Mouse (Mus musculus): ENCODE results near the gene Mybpc1. TPM values are rescaled to one million over a fixed set of nuclear protein-coding genes. Genes with fewer than 3 reads are reported as not detected.
"Not testable (repeated sequence)": the region's sequence is repeated elsewhere in the genome, so short reads cannot be mapped to it uniquely, and the experiment has no call there.

Gene Mybpc1
- total RNA-seq, 2 experiments from 2014 or later, result 0.19 to 0.20 TPM

- intact Hi-C loops (cut with DNase I), result loop anchor here (5.0 kb wide), 1 partner anchor 124 kb away; the partner anchor contains the start of genes Dram1 and Gnptab
- no peak for DNase-seq
These were observed 103.6 kb downstream of the Mybpc1 start for GRCm38 (mm10) chr10:88501370-88501769.

- no peak for DNase-seq
- intact Hi-C loops (cut with DNase I), result loop anchor here (5.0 kb wide), 1 partner anchor 123 kb away; the partner anchor contains the start of genes Dram1 and Gnptab
These were observed 105.0 kb downstream of the Mybpc1 start for GRCm38 (mm10) chr10:88499993-88500392.

- no peak for DNase-seq
- intact Hi-C loops (cut with DNase I), result no loop called here
These were observed 107.9 kb downstream of the Mybpc1 start for GRCm38 (mm10) chr10:88496864-88497564.

- DNase-seq, result no peak
- intact Hi-C loops (cut with DNase I), result no loop called here
These were observed 109.9 kb downstream of the Mybpc1 start for GRCm38 (mm10) chr10:88494959-88495587.

- intact Hi-C loops (cut with DNase I), result no loop called here
- DNase-seq, result no peak
These were observed 112.3 kb downstream of the Mybpc1 start for GRCm38 (mm10) chr10:88492658-88493057.

GRCm38 (mm10) chr10:88491632-88492031 is 113.3 kb downstream of the Mybpc1 start:
- no peak for DNase-seq
- intact Hi-C loops (cut with DNase I), result no loop called here

GRCm38 (mm10) chr10:88488629-88489028 is 116.3 kb downstream of the Mybpc1 start:
- intact Hi-C loops (cut with DNase I), result no loop called here
- no peak for DNase-seq

GRCm38 (mm10) chr10:88482866-88483265 is 122.1 kb downstream of the Mybpc1 start:
- intact Hi-C loops (cut with DNase I); DNase-seq: not testable (repeated sequence)

Other genes with a start within 250 kb of the Mybpc1 start
- 1 to 10 TPM; 3.8 to 3.9 TPM for gene Dram1, start 226.1 kb downstream of the Mybpc1 start, total RNA-seq (2021)
- 10 to 100 TPM; 30.5 to 32.2 TPM for gene Gnptab, start 226.0 kb downstream of the Mybpc1 start, total RNA-seq (2021)
- not detected for gene Sycp3, start 145.6 kb downstream of the Mybpc1 start, total RNA-seq (2021)
- gene Chpt1, start 101.1 kb downstream of the Mybpc1 start, total RNA-seq (2021), result 100 to 1,000 TPM; 252 to 257 TPM
- under 1 TPM in 1 of 2 experiments, not detected in 1; 0.27 TPM for gene Spic, start 79.9 kb upstream of the Mybpc1 start, total RNA-seq (2021)
- gene Arl1, start 125.7 kb upstream of the Mybpc1 start, total RNA-seq (2021), result 10 to 100 TPM; 76.3 to 78.2 TPM
- 10 to 100 TPM in 1 of 2 experiments, 1 to 10 TPM in 1; 8.3 to 11.8 TPM for gene Utp20, start 221.7 kb upstream of the Mybpc1 start, total RNA-seq (2021)